Mouse (Mus musculus) stomach, postnatal 0 days (tissue): ENCODE results near the gene Dkk3. TPM values are rescaled to one million over a fixed set of nuclear protein-coding genes. Genes with fewer than 3 reads are reported as not detected.
A peak's percentile ranks its signal among the peaks of the same experiment; 100 is the strongest.

ENCODE experiments used
- ATAC-seq: fragments of 200-750 bp; cut with Nextera tagmentation; 2 replicates; pipeline ENCODE4 v1.8.0; 2017; ENCODE audit not compliant: low FRiP score, low TSS enrichment
- DNase-seq: peaks from one replicate; pipeline ENCODE4 v3.0.0-alpha.2; 2016; ENCODE audit warnings: low spot score
- H3K27ac ChIP-seq: fragments of 300-500 bp; sonication (generic); replicated peaks from 2 replicates; pipeline ENCODE4 v1.5.1; 2014; ENCODE audit warnings: mild to moderate bottlenecking, control low read depth
- H3K27me3 ChIP-seq: fragments of 300-500 bp; sonication (generic); 2 replicates; pipeline ENCODE4 v1.6.1; 2014; ENCODE audit warnings: low read length; ENCODE audit not compliant: control insufficient read depth, insufficient read depth
- H3K36me3 ChIP-seq: fragments of 300-500 bp; sonication (generic); 2 replicates; pipeline ENCODE4 v1.6.1; 2014; ENCODE audit warnings: low read length, mixed read lengths; ENCODE audit not compliant: control insufficient read depth, insufficient read depth
- H3K4me1 ChIP-seq: fragments of 300-500 bp; sonication (generic); replicated peaks from 2 replicates; pipeline ENCODE4 v1.6.1; 2014; ENCODE audit warnings: antibody characterized with exemption; ENCODE audit not compliant: control insufficient read depth, insufficient read depth
- H3K4me2 ChIP-seq: fragments of 300-500 bp; sonication (generic); replicated peaks from 2 replicates; pipeline ENCODE4 v1.6.1; 2014; ENCODE audit warnings: low read depth, mild to moderate bottlenecking, control low read depth, moderate library complexity
- H3K4me3 ChIP-seq: fragments of 300-500 bp; sonication (generic); 2 replicates; pipeline ENCODE4 v1.5.1; 2014; ENCODE audit warnings: low read depth, low read length, control low read depth
- H3K9ac ChIP-seq: fragments of 300-500 bp; sonication (generic); 2 replicates; pipeline ENCODE4 v1.6.1; 2014; ENCODE audit warnings: mild to moderate bottlenecking, low read length, control low read depth, mixed read lengths
- H3K9me3 ChIP-seq: fragments of 300-500 bp; sonication (generic); 2 replicates; pipeline ENCODE4 v1.6.1; 2016; ENCODE audit warnings: low read length; ENCODE audit not compliant: control insufficient read depth
- CTCF ChIP-seq: IDR thresholded peaks from 2 replicates; pipeline ENCODE4 v1.5.1; 2016; ENCODE audit warnings: antibody characterized with exemption, low read depth, mild to moderate bottlenecking, moderate library complexity
- EP300 ChIP-seq: optimal IDR thresholded peaks from 2 replicates; pipeline ENCODE3; 2016; ENCODE audit warnings: antibody characterized with exemption
- WGBS: fragments of 180-500 bp; shearing (Covaris S2); extraction: QIAGEN DNeasy Blood & Tissue Kit; methylation state at CpG from one replicate; pipeline ENCODE4 v1.1.7; 2014; 5-methylcytosine and 5-hydroxymethylcytosine counted together
- polyA plus RNA-seq: library from polyadenylated mRNA; unstranded; fragments of >200 nt; fragmentation: Nextera tagmentation; extraction: Ambion mirVana; gene quantifications from 2 replicates; pipeline ENCODE4 v1.2.1, GENCODE M21; 2015

The Dkk3 gene
- polyA plus RNA-seq, 1 experiment from 2014 or later: 40.0 TPM

DNA sequence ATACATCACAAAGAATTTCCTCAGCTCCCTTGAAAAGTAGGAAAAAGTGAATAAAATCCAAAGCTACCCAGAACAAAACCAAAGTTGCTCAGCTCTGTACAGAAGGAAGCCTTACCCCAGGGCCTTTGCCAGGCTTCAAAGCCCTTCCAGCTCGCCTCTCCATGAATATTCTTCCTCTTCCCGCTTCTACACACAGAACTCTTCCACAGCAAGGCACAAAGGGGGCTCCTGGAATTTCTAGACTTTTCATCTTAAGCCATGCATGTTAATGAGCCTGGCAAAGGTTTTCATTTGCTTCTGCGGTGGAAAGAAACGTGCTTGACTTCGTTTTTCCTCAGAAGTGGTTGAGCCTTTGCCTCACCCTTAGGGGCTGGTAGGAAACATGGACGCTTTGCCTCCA, 26.9 kb downstream of the Dkk3 start:
- Histone ChIP-seq H3K27me3 (no peaks in the 10 kb centered on the region), H3K4me1 (no peaks in the 10 kb centered on the region), H3K4me3 (no peak overlapping the region), H3K27ac (no peak overlapping the region; the same call in 1 of the 2 replicates), H3K9ac (no peak overlapping the region), H3K4me2 (no peak overlapping the region), H3K9me3 (no peaks in the 10 kb centered on the region), H3K36me3 (no peaks in the 10 kb centered on the region)
- TF ChIP-seq EP300 (no peak), CTCF (no peak)
- WGBS: 59% methylated on average over 6 of the region's 6 CpGs
- no peak for DNase-seq
- no peak for ATAC-seq

DNA sequence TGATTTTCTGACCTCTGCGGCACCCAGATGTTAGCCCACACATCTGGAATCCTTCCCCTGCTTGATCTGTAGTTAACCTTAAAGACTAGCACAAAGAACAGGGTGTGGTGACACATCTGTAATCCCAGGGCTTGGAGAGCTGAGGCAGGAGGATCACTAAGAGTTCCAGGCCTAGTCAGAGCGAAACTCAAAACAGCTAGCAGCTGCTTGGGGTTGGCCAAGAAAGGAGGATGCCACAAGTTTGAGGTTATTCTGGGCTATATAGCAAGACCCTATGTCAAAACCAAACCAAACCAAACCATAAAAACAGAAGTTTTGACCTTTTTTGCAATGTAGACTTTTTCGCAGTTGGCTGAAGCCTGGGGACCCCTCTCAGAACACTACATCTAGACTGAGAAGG, 28.2 kb downstream of the Dkk3 start:
- no peaks in the 10 kb centered on the region for H3K9me3 ChIP-seq
- H3K27ac ChIP-seq: no peak overlapping the region
- DNase-seq (no peak), ATAC-seq (no peak)
- no peaks in the 10 kb centered on the region for H3K27me3 ChIP-seq
- no peak overlapping the region for H3K4me2 ChIP-seq
- H3K4me3 ChIP-seq: no peak overlapping the region
- WGBS: 99% methylated on average over 3 of the region's 3 CpGs
- TF ChIP-seq CTCF (no peak), EP300 (no peak)
- H3K9ac ChIP-seq: no peak overlapping the region
- no peaks in the 10 kb centered on the region for H3K36me3 ChIP-seq
- H3K4me1 ChIP-seq: no peaks in the 10 kb centered on the region

DNA sequence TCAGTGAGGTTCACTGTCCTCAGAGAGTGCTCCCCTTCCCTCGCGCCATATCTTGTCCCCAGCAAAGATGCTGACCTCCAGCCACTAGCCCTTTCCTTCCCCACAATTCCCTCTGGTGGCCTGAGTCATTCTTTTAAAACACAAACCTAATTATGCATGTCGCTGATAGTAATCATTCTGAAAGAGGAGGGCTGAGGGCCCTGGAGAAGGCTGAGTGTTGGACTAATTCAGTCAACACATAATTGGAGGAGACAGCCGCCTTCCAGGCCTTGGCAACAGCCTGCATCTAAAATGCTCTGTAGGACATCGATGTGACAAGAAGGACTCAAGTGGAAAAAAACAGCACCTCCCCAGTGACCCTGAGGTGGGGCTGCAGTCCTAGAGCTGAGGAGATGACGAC, 29.0 kb downstream of the Dkk3 start:
- Histone ChIP-seq H3K4me3 (no peak overlapping the region), H3K9ac (no peak overlapping the region), H3K36me3 (no peaks in the 10 kb centered on the region), H3K4me2 (no peak overlapping the region), H3K9me3 (no peaks in the 10 kb centered on the region), H3K27ac (no peak overlapping the region), H3K27me3 (no peaks in the 10 kb centered on the region), H3K4me1 (no peaks in the 10 kb centered on the region)
- 85% methylated on average over 6 of the region's 6 CpGs for WGBS
- DNase-seq: no peak
- TF ChIP-seq EP300 (no peak), CTCF (no peak)
- ATAC-seq: no peak

DNA sequence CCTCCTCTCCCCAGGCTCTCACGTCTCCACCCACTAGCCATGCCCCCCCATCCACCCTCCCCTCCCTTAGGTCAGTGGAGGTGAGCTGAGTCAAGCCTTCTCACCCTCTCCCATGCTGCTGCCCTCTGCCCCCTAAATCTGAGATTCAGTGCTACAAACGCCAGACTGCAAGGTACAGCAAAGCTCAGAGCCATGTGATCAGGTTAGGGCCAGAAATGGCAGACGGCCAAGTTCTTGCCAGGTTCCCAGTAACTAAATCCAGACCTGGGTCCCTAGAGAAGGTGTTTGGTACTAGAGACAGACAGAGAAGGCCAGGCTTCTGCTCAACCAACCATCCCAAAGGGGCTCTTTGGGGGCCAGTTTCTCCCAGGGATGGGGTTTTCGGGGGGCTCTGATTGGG, 30.0 kb downstream of the Dkk3 start:
- WGBS: 58% methylated on average over 4 of the region's 4 CpGs
- Histone ChIP-seq H3K4me3 (no peak overlapping the region), H3K4me1 (no peaks in the 10 kb centered on the region), H3K4me2 (no peak overlapping the region), H3K27ac (no peak overlapping the region), H3K9me3 (no peaks in the 10 kb centered on the region), H3K36me3 (no peaks in the 10 kb centered on the region), H3K9ac (no peak overlapping the region), H3K27me3 (no peaks in the 10 kb centered on the region)
- peak; percentile 46 for DNase-seq
- TF ChIP-seq CTCF (no peak), EP300 (no peak)
- no peak for ATAC-seq

DNA sequence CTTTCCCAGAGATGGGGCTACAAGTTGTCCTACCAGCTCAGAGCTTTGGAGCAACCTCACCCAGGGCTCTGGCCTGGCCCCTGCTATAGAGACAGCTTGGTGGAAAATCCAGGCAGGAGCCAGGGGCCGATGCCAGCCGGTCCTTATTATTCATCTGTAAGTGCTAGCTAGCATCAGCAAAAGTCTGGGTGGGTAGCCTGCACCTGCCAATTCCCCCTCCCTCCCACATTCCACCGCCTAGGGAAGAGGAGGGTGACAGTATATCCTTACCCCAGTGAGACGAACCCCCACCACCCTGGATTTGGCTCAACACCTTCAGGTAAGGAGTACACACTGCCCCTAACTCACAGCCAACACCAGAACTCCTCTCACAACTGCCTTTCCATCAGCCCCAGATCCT, 30.9 kb downstream of the Dkk3 start:
- 75% methylated on average over 4 of the region's 4 CpGs for WGBS
- H3K4me1 ChIP-seq: no peaks in the 10 kb centered on the region
- ATAC-seq (no peak), DNase-seq (no peak)
- no peak overlapping the region for H3K4me3 ChIP-seq
- H3K9ac ChIP-seq: no peak overlapping the region
- TF ChIP-seq EP300: no peak
- peak overlapping the region; percentile 63; the same call in 1 of the 2 replicates for H3K27ac ChIP-seq
- no peaks in the 10 kb centered on the region for H3K27me3 ChIP-seq
- no peaks in the 10 kb centered on the region for H3K9me3 ChIP-seq
- H3K4me2 ChIP-seq: no peak overlapping the region
- H3K36me3 ChIP-seq: no peaks in the 10 kb centered on the region

DNA sequence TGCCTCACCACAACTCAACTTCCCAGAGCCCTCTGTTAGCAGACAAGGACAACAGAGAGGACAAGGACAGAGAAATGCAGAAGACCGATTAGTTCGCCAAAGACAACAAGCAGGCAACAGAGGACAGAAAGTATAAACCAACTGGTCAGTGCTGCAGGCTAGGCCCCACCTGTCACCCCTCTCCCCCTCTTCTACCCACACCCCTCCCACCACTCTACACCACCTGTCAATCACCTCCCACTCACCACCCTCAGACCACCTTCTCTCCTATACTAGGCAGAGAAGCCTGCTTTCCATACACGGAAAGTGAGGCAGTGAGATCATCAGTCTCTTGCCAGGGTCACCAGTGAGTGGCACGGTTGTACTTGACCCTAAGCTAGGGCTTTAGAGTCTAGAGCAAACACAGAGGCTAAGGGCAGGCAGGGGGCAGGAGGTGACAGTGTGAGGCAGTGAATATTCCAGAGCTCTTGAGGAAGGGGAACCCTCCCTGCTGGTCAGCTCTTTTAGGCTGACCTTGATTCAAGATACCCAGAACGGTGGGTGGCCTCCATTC, 31.7 kb downstream of the Dkk3 start:
- 48% methylated on average over 5 of the region's 5 CpGs for WGBS
- H3K27me3 ChIP-seq: no peaks in the 10 kb centered on the region
- TF ChIP-seq EP300 (no peak), CTCF (no peak)
- H3K9me3 ChIP-seq: no peaks in the 10 kb centered on the region
- no peak overlapping the region for H3K27ac ChIP-seq
- no peak overlapping the region for H3K9ac ChIP-seq
- H3K4me2 ChIP-seq: no peak overlapping the region
- no peaks in the 10 kb centered on the region for H3K4me1 ChIP-seq
- ATAC-seq (no peak), DNase-seq (no peak)
- H3K4me3 ChIP-seq: no peak overlapping the region
- no peaks in the 10 kb centered on the region for H3K36me3 ChIP-seq
